Mouse (Mus musculus) macrophage (primary cell): ENCODE results near the gene Carns1. TPM values are rescaled to one million over a fixed set of nuclear protein-coding genes. Genes with fewer than 3 reads are reported as not detected.

Source experiments
- H3K27ac ChIP-seq: fragments of 350-480 bp; formaldehyde crosslinking; 2 replicates; pipeline ENCODE4 v1.9.0; 2021
- H3K36me3 ChIP-seq: fragments of 350-480 bp; formaldehyde crosslinking; 2 replicates; pipeline ENCODE4 v1.9.0; 2021; ENCODE audit errors: inconsistent target
- H3K4me3 ChIP-seq: fragments of 350-480 bp; formaldehyde crosslinking; 2 replicates; pipeline ENCODE4 v1.9.0; 2021; ENCODE audit errors: inconsistent target
- H3K79me2 ChIP-seq: fragments of 350-480 bp; formaldehyde crosslinking; 2 replicates; pipeline ENCODE4 v1.9.0; 2021; ENCODE audit errors: inconsistent target
- WGBS: methylation state at CpG from one replicate; pipeline ENCODE4 v1.1.7; 2026; ENCODE audit warnings: inconsistent platforms; ENCODE audit not compliant: missing documents; 5-methylcytosine and 5-hydroxymethylcytosine counted together
- polyA plus RNA-seq: library from polyadenylated mRNA; stranded (reverse); fragments of 250-400 nt; gene quantifications from 3 replicates; pipeline ENCODE4 v1.2.4, GENCODE M21; 2018; ENCODE audit warnings: inconsistent platforms

Gene Carns1
- polyA plus RNA-seq, 1 experiment from 2014 or later: 0.77 TPM

- Histone ChIP-seq H3K79me2 (peaks cover 39% of the 10 kb centered on the region), H3K27ac (peak overlapping the region; percentile 76), H3K36me3 (peaks cover 38% of the 10 kb centered on the region), H3K4me3 (peak overlapping the region; percentile 99)
- under 1% methylated on average over 35 of the region's 52 CpGs for WGBS
Observed at GRCm38 (mm10) chr19:4192251-4192985, 17.1 kb upstream of the Carns1 start.

- WGBS: 2% methylated on average over 44 of the region's 47 CpGs
- Histone ChIP-seq H3K79me2 (peaks cover 36% of the 10 kb centered on the region), H3K36me3 (peaks cover 33% of the 10 kb centered on the region), H3K4me3 (peak within 1 kb of the TSS; percentile 99), H3K27ac (peak within 1 kb of the TSS; percentile 76)
Observed at GRCm38 (mm10) chr19:4191528-4192250, 16.4 kb upstream of the Carns1 start, which contains the start of gene Ppp1ca. Ppp1ca (plus strand) TSS chr19:4192065.

- peak within 1 kb of the TSS; percentile 60 for H3K27ac ChIP-seq
- H3K79me2 ChIP-seq: peaks cover 32% of the 10 kb centered on the region
- peak within 1 kb of the TSS; percentile 99; the same call in 1 of the 2 replicates for H3K4me3 ChIP-seq
- peaks cover 26% of the 10 kb centered on the region for H3K36me3 ChIP-seq
- 19% methylated on average over 4 of the region's 4 CpGs for WGBS
Observed at GRCm38 (mm10) chr19:4190831-4191334, 15.6 kb upstream of the Carns1 start, which contains the start of gene Tbc1d10c. Tbc1d10c (minus strand) TSS chr19:4191284.

- 59% methylated on average over 12 of the region's 12 CpGs for WGBS
- no peak overlapping the region for H3K27ac ChIP-seq
- no peak overlapping the region for H3K4me3 ChIP-seq
- peaks cover 10% of the 10 kb centered on the region for H3K36me3 ChIP-seq
- peaks cover 19% of the 10 kb centered on the region for H3K79me2 ChIP-seq
Observed at GRCm38 (mm10) chr19:4189051-4189620, 13.9 kb upstream of the Carns1 start.

- Histone ChIP-seq H3K36me3 (no peaks in the 10 kb centered on the region), H3K79me2 (peaks cover 1% of the 10 kb centered on the region), H3K4me3 (no peak overlapping the region), H3K27ac (no peak overlapping the region)
- 68% methylated on average over 3 of the region's 3 CpGs for WGBS
Observed at GRCm38 (mm10) chr19:4187303-4187702, 12.0 kb upstream of the Carns1 start.

GRCm38 (mm10) chr19:4184976-4185975 is 10.0 kb upstream of the Carns1 start:
- Histone ChIP-seq H3K36me3 (no peaks in the 10 kb centered on the region), H3K27ac (no peak overlapping the region), H3K4me3 (no peak overlapping the region), H3K79me2 (no peaks in the 10 kb centered on the region)
- WGBS: 42% methylated on average over 15 of the region's 15 CpGs

GRCm38 (mm10) chr19:4183689-4184088 is 8.4 kb upstream of the Carns1 start:
- 97% methylated on average over 2 of the region's 2 CpGs for WGBS
- Histone ChIP-seq H3K27ac (no peak overlapping the region), H3K4me3 (no peak overlapping the region), H3K36me3 (no peaks in the 10 kb centered on the region), H3K79me2 (no peaks in the 10 kb centered on the region)

- Histone ChIP-seq H3K27ac (no peak overlapping the region), H3K36me3 (no peaks in the 10 kb centered on the region), H3K79me2 (no peaks in the 10 kb centered on the region), H3K4me3 (no peak overlapping the region)
- 44% methylated on average over 3 of the region's 3 CpGs for WGBS
Observed at GRCm38 (mm10) chr19:4181892-4182291, 6.6 kb upstream of the Carns1 start.

- Histone ChIP-seq H3K4me3 (no peak overlapping the region), H3K27ac (no peak overlapping the region), H3K36me3 (no peaks in the 10 kb centered on the region), H3K79me2 (no peaks in the 10 kb centered on the region)
- WGBS: 81% methylated on average over 7 of the region's 7 CpGs
Observed at GRCm38 (mm10) chr19:4180411-4180810, 5.1 kb upstream of the Carns1 start.

- Histone ChIP-seq H3K79me2 (no peaks in the 10 kb centered on the region), H3K27ac (no peak overlapping the region), H3K4me3 (no peak overlapping the region), H3K36me3 (no peaks in the 10 kb centered on the region)
- 89% methylated on average over 11 of the region's 11 CpGs for WGBS
Observed at GRCm38 (mm10) chr19:4172925-4173324, 2.4 kb downstream of the Carns1 start.

- no peak overlapping the region for H3K27ac ChIP-seq
- 48% methylated on average over 13 of the region's 13 CpGs for WGBS
Observed at GRCm38 (mm10) chr19:4171393-4172290, 3.6 kb downstream of the Carns1 start.

GRCm38 (mm10) chr19:4170723-4171392 is 4.4 kb downstream of the Carns1 start:
- H3K27ac ChIP-seq: no peak overlapping the region

More at GRCm38 (mm10) chr19:4171393-4172290, 3.6 kb downstream of the Carns1 start:
- Histone ChIP-seq H3K36me3 (no peaks in the 10 kb centered on the region), H3K79me2 (no peaks in the 10 kb centered on the region), H3K4me3 (no peak overlapping the region)

More at GRCm38 (mm10) chr19:4170723-4171392, 4.4 kb downstream of the Carns1 start:
- Histone ChIP-seq H3K36me3 (no peaks in the 10 kb centered on the region), H3K4me3 (no peak overlapping the region), H3K79me2 (no peaks in the 10 kb centered on the region)
- WGBS: 91% methylated on average over 10 of the region's 10 CpGs
